Mouse (Mus musculus) midbrain, embryonic 11.5 days (tissue): ENCODE data around the gene Nxpe3. TPM values are rescaled to one million over a fixed set of nuclear protein-coding genes. Genes with fewer than 3 reads are reported as not detected.
A peak's percentile ranks its signal among the peaks of the same experiment; 100 is the strongest.

Experiments used
- ATAC-seq: fragments of 200-750 bp; cut with Nextera tagmentation; 2 replicates; pipeline ENCODE4 v1.8.0; 2017; ENCODE audit warnings: moderate TSS enrichment, moderate library complexity; ENCODE audit not compliant: low FRiP score
- DNase-seq: peaks from one replicate; pipeline ENCODE4 v3.0.0; 2015; ENCODE audit warnings: low spot score; ENCODE audit errors: missing footprints
- H3K27ac ChIP-seq: fragments of 300-500 bp; sonication (generic); 2 replicates; pipeline ENCODE4 v1.5.1; 2014; ENCODE audit warnings: low read depth, low read length
- H3K27me3 ChIP-seq: fragments of 300-500 bp; sonication (generic); 2 replicates; pipeline ENCODE4 v1.6.1; 2014; ENCODE audit warnings: mild to moderate bottlenecking, low read length, moderate library complexity, mixed read lengths; ENCODE audit not compliant: control insufficient read depth, insufficient read depth
- H3K36me3 ChIP-seq: fragments of 300-500 bp; sonication (generic); 2 replicates; pipeline ENCODE4 v1.6.1; 2014; ENCODE audit warnings: mild to moderate bottlenecking, low read length, moderate library complexity, mixed read lengths; ENCODE audit not compliant: control insufficient read depth, insufficient read depth
- H3K4me1 ChIP-seq: fragments of 300-500 bp; sonication (generic); 2 replicates; pipeline ENCODE4 v1.6.1; 2014; ENCODE audit warnings: low read length; ENCODE audit not compliant: control insufficient read depth, insufficient read depth
- H3K4me2 ChIP-seq: fragments of 300-500 bp; sonication (generic); 2 replicates; pipeline ENCODE4 v1.6.1; 2014; ENCODE audit warnings: mild to moderate bottlenecking, moderate library complexity
- H3K4me3 ChIP-seq: fragments of 300-500 bp; sonication (generic); 2 replicates; pipeline ENCODE4 v1.5.1; 2014; ENCODE audit warnings: low read depth, low read length
- H3K9ac ChIP-seq: fragments of 300-500 bp; sonication (generic); 2 replicates; pipeline ENCODE4 v1.6.1; 2014; ENCODE audit warnings: low read length
- H3K9me3 ChIP-seq: fragments of 300-500 bp; sonication (generic); 2 replicates; pipeline ENCODE4 v1.6.1; 2016; ENCODE audit warnings: low read length; ENCODE audit not compliant: control insufficient read depth
- WGBS: fragments of 180-500 bp; shearing (Covaris S2); extraction: QIAGEN DNeasy Blood & Tissue Kit; methylation state at CpG from one replicate; pipeline ENCODE4 v1.1.7; 2014; 5-methylcytosine and 5-hydroxymethylcytosine counted together
- polyA plus RNA-seq: library from polyadenylated mRNA; unstranded; fragments of >200 nt; fragmentation: Nextera tagmentation; extraction: Ambion mirVana; gene quantifications from 2 replicates; pipeline ENCODE4 v1.2.1, GENCODE M21; 2014

Gene Nxpe3
- polyA plus RNA-seq, 1 experiment from 2014 or later = 1.1 TPM

DNA sequence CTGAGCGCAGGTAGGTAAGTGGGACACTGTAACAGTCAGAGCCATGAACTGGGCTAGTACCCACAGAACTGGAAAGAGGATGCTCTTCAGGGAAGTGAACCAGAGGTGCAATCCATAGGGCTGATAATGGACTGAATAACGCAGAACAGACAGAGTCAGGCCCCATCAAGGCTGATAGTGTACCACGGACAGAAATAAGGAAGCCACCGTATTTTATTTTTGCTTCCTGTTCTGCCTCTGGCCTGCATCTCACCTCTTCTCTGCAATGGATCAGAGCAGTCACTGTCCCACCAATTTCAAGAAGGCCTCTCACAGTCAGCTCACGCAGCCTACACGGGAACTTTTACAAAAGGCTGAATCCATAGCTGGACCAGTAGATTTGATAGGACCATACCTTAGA, 63.0 kb downstream of the Nxpe3 start:
- Histone ChIP-seq H3K4me2 (no peak overlapping the region), H3K9me3 (no peaks in the 10 kb centered on the region), H3K9ac (no peak overlapping the region), H3K4me1 (no peaks in the 10 kb centered on the region), H3K36me3 (no peaks in the 10 kb centered on the region), H3K27ac (no peak overlapping the region), H3K27me3 (no peaks in the 10 kb centered on the region), H3K4me3 (no peak overlapping the region)
- WGBS = 96% methylated on average over 6 of the region's 6 CpGs
- no peak for DNase-seq
- no peak for ATAC-seq

DNA sequence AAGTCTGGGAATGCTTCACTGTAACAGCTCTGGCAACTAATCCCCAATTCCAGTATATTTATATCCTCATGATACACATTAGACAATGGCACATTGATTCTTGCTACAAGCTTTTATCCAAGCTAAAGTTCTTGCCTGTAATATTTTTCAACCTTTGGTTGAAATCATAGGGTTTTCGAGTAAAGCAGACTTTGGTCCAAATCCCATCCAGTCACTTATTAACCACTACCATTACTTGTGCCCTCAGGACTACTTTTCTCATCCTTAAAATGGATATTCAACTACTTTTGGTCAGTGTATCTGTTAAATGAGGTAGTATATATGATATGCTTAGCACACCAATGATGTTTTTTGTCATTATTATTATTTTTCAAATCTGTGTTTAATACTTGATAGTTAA, 63.6 kb downstream of the Nxpe3 start:
- Histone ChIP-seq H3K27ac (no peak overlapping the region), H3K27me3 (no peaks in the 10 kb centered on the region), H3K4me1 (no peaks in the 10 kb centered on the region), H3K4me3 (no peak overlapping the region), H3K9ac (no peak overlapping the region), H3K36me3 (no peaks in the 10 kb centered on the region), H3K9me3 (no peaks in the 10 kb centered on the region), H3K4me2 (no peak overlapping the region)
- DNase-seq (no peak), ATAC-seq (no peak)
- 84% methylated on average over 1 of the region's 1 CpGs for WGBS

DNA sequence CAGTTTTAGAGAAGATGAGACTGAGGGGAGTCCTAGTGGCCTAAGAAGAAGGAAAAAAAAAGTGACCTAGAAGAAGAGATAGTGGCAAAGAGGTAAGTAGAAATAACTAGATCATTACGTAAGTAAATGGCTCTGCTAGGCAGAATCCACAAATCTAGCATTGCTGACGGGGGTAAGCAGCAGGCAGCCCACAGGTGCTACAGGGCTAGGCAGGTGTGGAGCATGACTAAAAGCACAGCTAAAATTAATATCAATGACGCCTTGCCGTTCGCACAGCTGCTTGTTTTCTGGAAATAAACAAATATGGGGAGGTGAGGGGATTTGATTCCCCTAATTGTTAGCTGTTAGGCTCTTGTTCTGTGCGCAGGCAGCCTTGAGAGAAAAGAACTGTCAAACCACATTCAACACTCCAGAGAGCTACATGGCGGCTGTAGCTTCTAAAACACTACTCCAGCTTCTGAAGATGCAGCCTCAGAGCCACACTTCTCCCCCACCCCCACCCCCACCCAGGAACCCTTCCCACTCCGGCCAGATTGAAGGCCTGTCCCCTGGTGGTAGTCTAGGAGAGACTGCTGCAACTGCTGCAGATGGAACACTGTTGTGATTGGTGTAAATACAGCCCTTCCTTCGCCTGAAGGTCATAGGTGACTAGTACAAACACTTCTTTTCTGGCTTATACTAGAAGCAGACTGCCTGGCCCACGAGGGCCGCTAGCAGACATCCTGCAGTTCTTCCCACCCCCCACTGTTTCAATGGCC, 71.5 kb downstream of the Nxpe3 start:
- peak; percentile 83 for DNase-seq
- peaks cover 4% of the 10 kb centered on the region; the same call in 1 of the 2 replicates for H3K27me3 ChIP-seq
- no peaks in the 10 kb centered on the region for H3K36me3 ChIP-seq
- H3K27ac ChIP-seq = no peak overlapping the region
- H3K9me3 ChIP-seq = no peaks in the 10 kb centered on the region
- no peak overlapping the region for H3K4me2 ChIP-seq
- ATAC-seq = no peak
- H3K4me1 ChIP-seq = peaks cover 3% of the 10 kb centered on the region; the same call in 1 of the 2 replicates
- H3K4me3 ChIP-seq = no peak overlapping the region
- no peak overlapping the region for H3K9ac ChIP-seq
- WGBS = 55% methylated on average over 11 of the region's 11 CpGs

DNA sequence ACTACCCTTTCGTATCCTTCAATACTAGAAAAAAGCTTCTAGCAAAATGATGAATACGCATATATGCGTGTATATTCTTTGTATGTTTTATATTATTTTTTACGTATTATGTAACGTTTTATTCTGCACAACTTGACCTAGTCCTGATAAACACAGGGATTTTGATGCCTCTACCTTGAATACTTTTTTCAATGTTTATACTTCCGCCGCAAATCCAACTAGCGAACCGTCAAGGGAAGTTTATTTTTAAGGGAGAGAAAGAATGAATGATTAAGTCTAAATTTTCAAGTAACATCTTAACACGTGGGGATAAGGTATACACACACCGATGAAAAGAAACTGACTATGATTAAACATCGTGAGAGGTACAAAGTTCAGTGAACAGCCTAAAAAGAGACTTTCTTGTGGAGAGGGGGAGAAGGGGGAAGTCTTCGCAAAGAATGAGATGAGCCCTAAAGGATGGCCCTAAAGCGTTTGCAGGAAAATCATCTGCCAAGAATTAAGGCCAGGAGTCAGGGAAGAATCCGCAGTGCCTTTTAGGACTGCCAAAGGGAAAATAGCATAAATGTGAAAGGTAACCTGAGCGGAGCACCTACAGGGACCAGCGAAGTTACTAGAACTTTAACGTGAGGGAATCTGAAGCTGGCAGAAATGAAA, 72.2 kb downstream of the Nxpe3 start:
- Histone ChIP-seq H3K4me1 (peaks cover 3% of the 10 kb centered on the region; the same call in 1 of the 2 replicates), H3K27me3 (peaks cover 4% of the 10 kb centered on the region; the same call in 1 of the 2 replicates), H3K9ac (no peak overlapping the region), H3K36me3 (no peaks in the 10 kb centered on the region), H3K27ac (no peak overlapping the region), H3K4me3 (no peak overlapping the region; the same call in 1 of the 2 replicates), H3K4me2 (peak overlapping the region; percentile 67), H3K9me3 (no peaks in the 10 kb centered on the region)
- ATAC-seq (no peak), DNase-seq (peak; percentile 84)
- WGBS = 39% methylated on average over 18 of the region's 18 CpGs

DNA sequence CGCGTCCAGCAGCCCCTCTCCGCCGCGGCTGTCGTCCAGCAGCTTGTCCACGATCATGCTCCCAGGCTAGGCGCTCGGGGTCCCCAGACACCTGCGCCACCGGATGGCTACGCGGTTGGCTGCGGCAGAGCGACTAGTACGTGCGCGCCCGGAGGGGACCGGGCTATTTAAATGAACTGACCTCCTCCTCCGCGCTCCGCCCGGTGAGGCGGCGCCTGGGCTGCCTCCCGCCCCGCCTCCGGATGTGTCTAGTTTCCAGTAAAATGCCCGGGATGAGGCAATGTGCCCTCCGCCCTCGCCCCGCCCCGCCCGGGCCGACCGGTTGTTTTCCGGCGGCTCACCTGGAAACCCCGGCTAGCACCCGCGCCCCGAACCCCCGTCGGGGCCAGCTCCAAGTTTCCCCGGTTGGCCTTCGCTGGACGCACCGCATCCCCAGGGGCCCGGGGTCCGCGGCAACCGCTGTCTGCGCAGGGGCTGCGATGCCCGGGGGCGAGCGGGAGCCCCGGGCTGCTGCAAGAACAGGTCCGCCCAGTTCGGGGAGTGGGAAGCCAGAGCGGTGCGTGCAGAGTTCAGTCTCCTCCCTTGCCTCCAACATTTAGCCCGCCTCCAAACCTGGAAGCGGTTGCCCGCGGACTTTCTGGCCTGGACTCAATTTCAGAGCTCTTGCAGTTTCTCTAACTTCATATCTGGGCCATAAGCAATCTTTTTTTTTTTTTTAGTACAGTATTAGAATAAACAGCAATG, 72.9 kb downstream of the Nxpe3 start:
- Histone ChIP-seq H3K4me2 (peak overlapping the region; percentile 67), H3K4me1 (peaks cover 3% of the 10 kb centered on the region; the same call in 1 of the 2 replicates), H3K9ac (peak overlapping the region; percentile 72), H3K4me3 (peak overlapping the region; percentile 67), H3K27ac (no peak overlapping the region), H3K36me3 (no peaks in the 10 kb centered on the region), H3K9me3 (no peaks in the 10 kb centered on the region), H3K27me3 (peaks cover 4% of the 10 kb centered on the region; the same call in 1 of the 2 replicates)
- WGBS = under 1% methylated on average over 67 of the region's 67 CpGs
- peak; percentile 97 for DNase-seq
- ATAC-seq = peak; percentile 95

DNA sequence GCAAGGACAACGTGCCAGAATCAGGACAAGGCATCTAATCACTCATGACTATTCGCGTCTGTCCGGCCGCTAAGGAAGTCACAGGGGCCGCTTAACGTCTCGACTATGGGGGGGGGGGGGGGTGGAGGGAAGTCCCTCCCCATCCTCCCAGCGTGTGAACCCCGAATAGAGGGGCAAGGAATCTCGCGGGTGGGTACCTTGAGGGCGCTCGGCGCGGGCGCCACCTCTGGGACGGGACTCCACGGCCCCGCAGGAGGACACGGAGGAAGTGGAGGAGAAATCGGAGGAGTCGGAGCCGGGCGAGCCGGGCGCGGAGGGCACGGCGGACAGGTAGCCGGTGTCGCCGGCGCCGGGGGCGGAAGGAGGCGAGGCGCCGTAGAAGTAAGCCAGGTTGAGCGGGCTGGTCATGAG, 73.5 kb downstream of the Nxpe3 start:
- Histone ChIP-seq H3K4me2 (peak overlapping the region; percentile 67), H3K27me3 (peaks cover 4% of the 10 kb centered on the region; the same call in 1 of the 2 replicates), H3K4me3 (peak overlapping the region; percentile 67), H3K36me3 (no peaks in the 10 kb centered on the region; the same call in 1 of the 2 replicates), H3K27ac (no peak overlapping the region), H3K9ac (peak overlapping the region; percentile 72), H3K4me1 (peaks cover 3% of the 10 kb centered on the region; the same call in 1 of the 2 replicates), H3K9me3 (no peaks in the 10 kb centered on the region)
- WGBS = under 1% methylated on average over 35 of the region's 40 CpGs
- ATAC-seq (peak; percentile 28), DNase-seq (peak; percentile 91)

DNA sequence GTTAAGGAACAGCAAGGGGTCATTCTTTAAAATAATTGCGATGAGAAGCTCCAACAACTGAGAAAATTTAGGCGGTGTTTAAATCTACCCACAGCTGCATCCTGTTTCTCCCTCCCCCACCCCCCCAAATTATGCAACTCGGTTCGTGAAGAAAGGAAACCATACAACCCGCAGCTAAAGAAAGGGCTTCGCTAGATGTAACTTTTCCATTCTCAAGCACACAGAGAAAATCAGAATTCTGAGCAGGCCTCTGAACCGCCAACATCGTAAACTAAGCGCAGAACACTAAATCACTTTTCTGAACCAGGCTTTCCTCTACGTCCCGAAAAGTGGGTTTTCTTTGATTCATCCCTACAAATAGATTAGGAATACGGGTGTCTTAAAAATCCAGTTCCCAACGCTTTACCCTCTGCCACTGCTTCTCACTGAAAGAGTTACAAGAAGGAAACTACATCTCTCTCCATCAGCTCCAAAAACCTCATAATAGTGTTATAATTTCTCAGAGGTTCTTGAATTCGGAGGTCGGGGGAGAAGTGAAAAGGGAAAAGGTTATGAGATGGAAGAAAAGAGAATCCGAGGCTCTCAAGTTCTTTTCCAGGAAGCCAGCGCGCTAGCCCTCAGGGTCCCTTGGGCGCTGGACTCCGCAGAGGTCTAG, 74.0 kb downstream of the Nxpe3 start:
- Histone ChIP-seq H3K36me3 (peaks cover 2% of the 10 kb centered on the region; the same call in 1 of the 2 replicates), H3K27me3 (peaks cover 4% of the 10 kb centered on the region; the same call in 1 of the 2 replicates), H3K4me3 (peak overlapping the region; percentile 67), H3K9me3 (no peaks in the 10 kb centered on the region), H3K27ac (no peak overlapping the region), H3K4me2 (peak overlapping the region; percentile 67), H3K9ac (peak overlapping the region; percentile 72), H3K4me1 (peaks cover 3% of the 10 kb centered on the region; the same call in 1 of the 2 replicates)
- 25% methylated on average over 20 of the region's 20 CpGs for WGBS
- peak; percentile 90 for DNase-seq
- ATAC-seq = no peak

DNA sequence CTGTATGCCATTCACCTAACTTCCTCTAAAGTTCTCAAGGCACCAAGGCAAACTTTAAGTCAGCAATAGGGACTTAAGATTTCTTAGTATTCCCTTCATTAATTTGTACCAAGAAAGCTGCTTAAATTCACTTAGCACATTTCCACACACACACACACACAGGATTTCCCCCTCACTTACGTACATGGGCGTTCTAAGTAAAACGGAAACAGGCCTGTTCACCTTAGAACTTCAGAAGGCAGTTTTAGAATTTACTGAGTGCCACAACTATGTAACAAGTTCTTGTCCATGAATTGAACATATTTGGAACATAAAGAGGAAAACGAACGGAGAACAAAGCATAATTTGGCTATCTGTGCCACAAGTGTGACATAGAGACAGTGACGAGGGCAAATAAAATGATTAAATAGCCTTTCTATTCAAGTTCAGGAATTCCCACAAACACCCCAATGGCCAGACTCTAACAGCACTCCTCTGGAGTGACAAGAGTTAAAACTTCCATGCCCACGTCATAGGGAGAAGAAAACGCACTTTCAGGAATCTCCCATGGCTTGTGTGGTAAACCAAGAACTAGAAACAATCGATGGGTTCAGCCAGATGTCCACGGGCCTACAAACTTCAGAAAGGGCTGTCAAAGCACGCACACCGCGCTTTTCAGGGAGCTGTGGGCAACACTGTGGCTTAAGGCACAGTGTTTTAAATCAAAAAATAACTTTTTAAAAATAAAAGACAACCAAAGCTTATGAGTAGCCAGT, 74.7 kb downstream of the Nxpe3 start:
- ATAC-seq (no peak), DNase-seq (peak; percentile 87)
- Histone ChIP-seq H3K4me3 (no peak overlapping the region), H3K27ac (no peak overlapping the region), H3K27me3 (peaks cover 4% of the 10 kb centered on the region; the same call in 1 of the 2 replicates), H3K9ac (no peak overlapping the region), H3K36me3 (peaks cover 8% of the 10 kb centered on the region; the same call in 1 of the 2 replicates), H3K9me3 (no peaks in the 10 kb centered on the region), H3K4me1 (peaks cover 3% of the 10 kb centered on the region; the same call in 1 of the 2 replicates), H3K4me2 (peak overlapping the region; percentile 67; the same call in 1 of the 2 replicates)
- 69% methylated on average over 13 of the region's 13 CpGs for WGBS
